Mouse (Mus musculus) layer of hippocampus, adult 8-10 months (tissue): ENCODE results near the gene Pttg1. TPM values are rescaled to one million over a fixed set of nuclear protein-coding genes. Genes with fewer than 3 reads are reported as not detected.

Experiments
- DNase-seq, 2 experiments: peaks; one replicate each; pipeline ENCODE4 v3.0.0; 2022; ENCODE audit warnings: low spot score in 2 of 2
- microRNA-seq, 2 experiments: library from miRNA; unstranded; fragments of <30 nt; microRNA quantifications; one replicate each; pipeline ENCODE4 v1.2.0; 2022
- total RNA-seq, 4 experiments: library from RNA; stranded (reverse); gene quantifications; 2 replicates each; pipeline ENCODE4 v1.2.4; 2022

The Pttg1 gene
- total RNA-seq, 4 experiments from 2014 or later = 26.2 to 36.5 (median 28.3) TPM

GRCm38 (mm10) chr11:43377083-43377850 lies 48.8 kb downstream of the Pttg1 start:
- no peak for DNase-seq

- no peak for DNase-seq
These were observed 49.5 kb downstream of the Pttg1 start for GRCm38 (mm10) chr11:43376598-43376997.

- DNase-seq = no peak
These were observed 51.1 kb downstream of the Pttg1 start for GRCm38 (mm10) chr11:43374956-43375355.

- DNase-seq = no peak
These were observed 52.7 kb downstream of the Pttg1 start for GRCm38 (mm10) chr11:43373367-43373766.

- no peak for DNase-seq
These were observed 54.2 kb downstream of the Pttg1 start for GRCm38 (mm10) chr11:43371807-43372206.

Small RNA genes lying within 50 kb of the gene (microRNA-seq; reads per million reads assigned to microRNA genes)
- 1,236 to 1,805 reads per million in 2 experiments for gene Mir146

Other genes starting within 250 kb of the Pttg1 start
- 10 to 100 TPM; 42.3 to 55.9 (median 51.1) TPM for gene Slu7, start 7.5 kb upstream of the Pttg1 start, total RNA-seq
- gene C1qtnf2, start 48.0 kb upstream of the Pttg1 start, total RNA-seq = 1 to 10 TPM; 1.1 to 3.0 (median 2.1) TPM
- 10 to 100 TPM in 1 of 4 experiments, 1 to 10 TPM in 3; 7.5 to 10.4 (median 8.8) TPM for gene Ccnjl, start 102.5 kb upstream of the Pttg1 start, total RNA-seq
- gene 4933415A04Rik, start 160.8 kb upstream of the Pttg1 start, total RNA-seq = 1 to 10 TPM; 1.3 to 3.0 (median 2.4) TPM
- gene Fabp6, start 175.3 kb upstream of the Pttg1 start, total RNA-seq = not detected